Mouse (Mus musculus): ENCODE data around the gene Phf2. TPM values are rescaled to one million over a fixed set of nuclear protein-coding genes. Genes with fewer than 3 reads are reported as not detected.
A peak's percentile ranks its signal among the peaks of the same experiment; 100 is the strongest.

Gene Phf2
- polyA plus RNA-seq (2012; ENCODE audit: insufficient read depth, low replicate concordance): 18.7 and 24.5 TPM in 2 replicates

- Histone ChIP-seq H3K4me3 (replicated peaks) (peak within 1 kb of the TSS; percentile 98), H3K36me3 (replicated peaks; ENCODE audit: low read length) (peaks cover 7% of the 10 kb centered on the region), H3K4me1 (peaks cover 81% of the 10 kb centered on the region), H3K9me3 (no peaks in the 10 kb centered on the region), H3K27me3 (replicated peaks) (no peaks in the 10 kb centered on the region)
- no peak for TF ChIP-seq GATA1 (IDR thresholded peaks at IDR 0.05; ENCODE audit: borderline replicate concordance, low read length)
- TF ChIP-seq FLI1 (IDR thresholded peaks at IDR 0.05; ENCODE audit: low read length): no peak
Observed at GRCm38 (mm10) chr13:48870771-48871731, at the start of gene Phf2. Phf2 (minus strand) TSS chr13:48871119.

DNA sequence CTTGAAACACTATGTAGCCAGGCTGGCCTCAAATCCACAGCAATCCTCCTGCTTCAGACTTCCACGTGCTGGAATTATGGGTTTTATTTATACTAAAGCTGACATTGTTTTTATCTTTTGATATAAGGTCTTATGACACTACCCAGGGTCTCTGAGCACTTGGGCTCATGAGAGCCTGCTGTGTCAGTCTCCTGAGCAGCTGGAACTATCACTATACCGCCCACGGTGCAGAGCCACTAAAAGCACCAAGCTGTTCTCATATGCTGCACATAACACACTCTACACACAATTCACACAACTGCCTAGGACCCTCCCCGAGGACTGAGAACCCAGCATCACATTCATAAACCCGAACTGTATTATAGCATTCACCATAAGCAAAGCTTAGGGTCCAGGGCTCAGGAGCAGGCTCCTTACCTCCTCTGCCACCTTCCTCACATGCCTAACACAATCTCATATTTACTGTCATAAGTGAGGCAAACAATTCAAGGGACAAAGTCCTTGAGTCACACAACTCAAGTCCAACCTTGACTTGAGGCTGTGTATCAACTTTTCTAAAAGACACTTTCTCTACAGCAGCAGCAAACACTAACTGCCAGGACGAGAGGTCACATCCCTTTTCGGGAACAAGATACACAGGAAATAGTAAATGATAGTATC is 49.0 kb upstream of the Phf2 start:
- peaks cover 40% of the 10 kb centered on the region for H3K4me1 ChIP-seq
- no peaks in the 10 kb centered on the region for H3K27me3 ChIP-seq (replicated peaks)
- H3K4me3 ChIP-seq (replicated peaks): no peak overlapping the region
- peaks cover 91% of the 10 kb centered on the region for H3K36me3 ChIP-seq (replicated peaks; ENCODE audit: low read length)
- TF ChIP-seq GATA1 (IDR thresholded peaks at IDR 0.05; ENCODE audit: borderline replicate concordance, low read length) (no peak), FLI1 (IDR thresholded peaks at IDR 0.05; ENCODE audit: low read length) (no peak)
- no peaks in the 10 kb centered on the region for H3K9me3 ChIP-seq

DNA sequence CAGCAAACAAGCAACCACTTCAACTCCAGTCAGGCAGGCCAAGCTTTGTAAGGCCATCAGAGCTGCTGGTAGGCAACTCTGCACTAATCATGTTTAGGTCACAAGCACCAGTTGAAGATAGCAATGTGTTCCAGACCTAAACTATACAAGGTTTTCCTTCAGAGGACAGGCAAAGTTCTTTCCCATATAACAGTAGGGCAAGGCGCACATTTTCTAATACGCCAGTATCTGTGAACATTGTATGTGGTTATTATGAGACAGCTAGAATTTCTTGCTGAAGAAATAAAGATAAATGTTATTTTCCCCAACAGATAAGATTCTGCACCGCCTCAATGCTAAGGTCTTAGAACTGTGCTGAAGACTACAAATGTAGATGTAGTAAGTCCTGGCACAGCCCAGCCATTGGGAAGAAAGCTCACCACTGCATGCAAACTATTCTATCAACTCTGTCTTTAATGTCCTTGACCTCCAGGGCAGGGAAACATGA is 46.2 kb upstream of the Phf2 start:
- Histone ChIP-seq H3K9me3 (no peaks in the 10 kb centered on the region), H3K36me3 (replicated peaks; ENCODE audit: low read length) (peaks cover 96% of the 10 kb centered on the region), H3K4me3 (replicated peaks) (no peak overlapping the region), H3K27me3 (replicated peaks) (no peaks in the 10 kb centered on the region), H3K4me1 (peaks cover 27% of the 10 kb centered on the region)
- TF ChIP-seq GATA1 (IDR thresholded peaks at IDR 0.05; ENCODE audit: borderline replicate concordance, low read length) (no peak), FLI1 (IDR thresholded peaks at IDR 0.05; ENCODE audit: low read length) (no peak)

DNA sequence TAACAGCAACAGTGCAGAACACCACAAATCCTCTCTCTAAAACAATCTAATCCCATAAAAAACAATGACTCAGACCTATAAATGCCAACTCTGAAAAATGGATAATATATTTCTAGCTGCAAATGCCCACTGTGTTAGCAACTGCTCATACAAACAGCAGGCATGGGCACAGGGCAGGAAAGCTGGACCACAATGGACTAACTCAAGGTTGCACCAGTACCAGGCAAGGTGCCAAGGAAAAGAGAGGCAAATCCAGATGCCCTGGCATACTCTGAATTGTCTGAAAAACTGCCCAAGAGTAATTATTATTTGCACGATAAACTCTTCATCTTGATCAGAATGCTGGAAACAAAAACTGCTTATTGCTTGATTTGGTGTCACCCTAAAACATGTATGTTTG is 42.8 kb upstream of the Phf2 start:
- peaks cover 96% of the 10 kb centered on the region for H3K36me3 ChIP-seq (replicated peaks; ENCODE audit: low read length)
- H3K4me3 ChIP-seq (replicated peaks): no peak overlapping the region
- no peaks in the 10 kb centered on the region for H3K4me1 ChIP-seq
- no peaks in the 10 kb centered on the region for H3K27me3 ChIP-seq (replicated peaks)
- no peaks in the 10 kb centered on the region for H3K9me3 ChIP-seq
- TF ChIP-seq GATA1 (IDR thresholded peaks at IDR 0.05; ENCODE audit: borderline replicate concordance, low read length) (no peak), FLI1 (IDR thresholded peaks at IDR 0.05; ENCODE audit: low read length) (no peak)

- no peaks in the 10 kb centered on the region for H3K27me3 ChIP-seq (replicated peaks)
- no peaks in the 10 kb centered on the region for H3K9me3 ChIP-seq
- H3K4me1 ChIP-seq: 0 out of 2 replicates have a peak, but pooled peaks cover 3% of the 10 kb centered on the region
- no peak for TF ChIP-seq GATA1 (IDR thresholded peaks at IDR 0.05; ENCODE audit: borderline replicate concordance, low read length)
- TF ChIP-seq FLI1 (IDR thresholded peaks at IDR 0.05; ENCODE audit: low read length): no peak
- H3K36me3 ChIP-seq (replicated peaks; ENCODE audit: low read length): peaks cover 97% of the 10 kb centered on the region
- no peak overlapping the region for H3K4me3 ChIP-seq (replicated peaks)
Observed at GRCm38 (mm10) chr13:48913141-48913540, 42.2 kb upstream of the Phf2 start.

GRCm38 (mm10) chr13:48911426-48911825 is 40.5 kb upstream of the Phf2 start:
- Histone ChIP-seq H3K4me3 (replicated peaks) (no peak overlapping the region), H3K36me3 (replicated peaks; ENCODE audit: low read length) (peaks cover 98% of the 10 kb centered on the region), H3K4me1 (0 out of 2 replicates have a peak, but pooled peaks cover 3% of the 10 kb centered on the region), H3K27me3 (replicated peaks) (no peaks in the 10 kb centered on the region), H3K9me3 (no peaks in the 10 kb centered on the region)
- no peak for TF ChIP-seq FLI1 (IDR thresholded peaks at IDR 0.05; ENCODE audit: low read length)
- TF ChIP-seq GATA1 (IDR thresholded peaks at IDR 0.05; ENCODE audit: borderline replicate concordance, low read length): no peak

DNA sequence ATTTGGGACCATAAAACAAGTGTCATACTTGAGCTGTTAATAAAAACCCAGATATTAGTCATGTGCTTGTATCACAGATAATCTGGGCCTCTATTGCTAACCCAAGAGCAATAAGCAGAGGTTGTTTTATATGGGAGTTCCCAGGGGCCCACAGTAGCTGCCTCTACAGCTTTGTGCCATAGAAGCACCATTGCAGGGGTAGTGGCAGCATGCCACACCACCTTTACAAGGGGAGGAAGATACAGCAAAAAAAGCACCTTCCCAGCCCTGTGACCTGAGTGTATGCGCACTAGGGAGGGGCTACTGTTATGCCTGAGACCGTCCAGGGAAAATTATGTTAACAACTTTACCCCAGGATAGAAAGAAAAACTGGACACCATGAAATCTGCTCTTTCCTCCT is 34.5 kb upstream of the Phf2 start:
- peaks cover 96% of the 10 kb centered on the region for H3K36me3 ChIP-seq (replicated peaks; ENCODE audit: low read length)
- no peaks in the 10 kb centered on the region for H3K9me3 ChIP-seq
- H3K4me3 ChIP-seq (replicated peaks): no peak overlapping the region
- no peak for TF ChIP-seq GATA1 (IDR thresholded peaks at IDR 0.05; ENCODE audit: borderline replicate concordance, low read length)
- TF ChIP-seq FLI1 (IDR thresholded peaks at IDR 0.05; ENCODE audit: low read length): no peak
- no peaks in the 10 kb centered on the region for H3K27me3 ChIP-seq (replicated peaks)
- peaks cover 6% of the 10 kb centered on the region; the same call in 1 of the 2 replicates for H3K4me1 ChIP-seq

DNA sequence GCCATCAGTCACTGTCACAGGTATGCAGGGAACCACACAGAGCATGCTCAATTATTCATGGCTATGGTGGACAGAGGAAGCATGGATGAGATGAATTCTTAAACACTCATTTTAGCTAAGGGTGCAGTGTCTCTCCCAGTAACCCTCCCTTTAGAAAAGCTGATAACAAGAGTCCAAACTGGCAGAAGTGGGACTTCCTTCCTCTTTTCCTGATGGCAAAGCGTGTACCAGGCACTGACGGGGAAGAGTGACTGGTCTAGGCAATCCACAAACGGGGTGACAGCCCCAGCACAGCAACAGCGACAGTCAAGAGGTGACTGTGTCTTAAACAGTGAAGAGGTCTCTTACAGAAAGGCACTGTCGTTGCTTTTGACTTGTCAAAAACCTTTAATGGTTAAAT is 24.5 kb upstream of the Phf2 start:
- H3K4me1 ChIP-seq: peaks cover 32% of the 10 kb centered on the region
- H3K9me3 ChIP-seq: no peaks in the 10 kb centered on the region
- TF ChIP-seq GATA1 (IDR thresholded peaks at IDR 0.05; ENCODE audit: borderline replicate concordance, low read length): no peak
- no peak for TF ChIP-seq FLI1 (IDR thresholded peaks at IDR 0.05; ENCODE audit: low read length)
- H3K27me3 ChIP-seq (replicated peaks): no peaks in the 10 kb centered on the region
- peaks cover 97% of the 10 kb centered on the region for H3K36me3 ChIP-seq (replicated peaks; ENCODE audit: low read length)
- H3K4me3 ChIP-seq (replicated peaks): peak overlapping the region; percentile 71

- no peaks in the 10 kb centered on the region for H3K9me3 ChIP-seq
- peaks cover 7% of the 10 kb centered on the region for H3K4me1 ChIP-seq
- no peak overlapping the region for H3K4me3 ChIP-seq (replicated peaks)
- H3K27me3 ChIP-seq (replicated peaks): no peaks in the 10 kb centered on the region
- peaks cover 98% of the 10 kb centered on the region for H3K36me3 ChIP-seq (replicated peaks; ENCODE audit: low read length)
- no peak for TF ChIP-seq GATA1 (IDR thresholded peaks at IDR 0.05; ENCODE audit: borderline replicate concordance, low read length)
- TF ChIP-seq FLI1 (IDR thresholded peaks at IDR 0.05; ENCODE audit: low read length): no peak
Observed at GRCm38 (mm10) chr13:48890260-48890960, 19.5 kb upstream of the Phf2 start.

Data from megakaryocyte, embryonic 14.5 days (primary cell).